Mouse (Mus musculus): ENCODE data around the gene Tmeff1. TPM values are rescaled to one million over a fixed set of nuclear protein-coding genes. Genes with fewer than 3 reads are reported as not detected.
A peak's percentile ranks its signal among the peaks of the same experiment; 100 is the strongest.

Gene Tmeff1
- 10 to 100 TPM; 11.6 to 12.8 TPM for total RNA-seq (2021)

DNA sequence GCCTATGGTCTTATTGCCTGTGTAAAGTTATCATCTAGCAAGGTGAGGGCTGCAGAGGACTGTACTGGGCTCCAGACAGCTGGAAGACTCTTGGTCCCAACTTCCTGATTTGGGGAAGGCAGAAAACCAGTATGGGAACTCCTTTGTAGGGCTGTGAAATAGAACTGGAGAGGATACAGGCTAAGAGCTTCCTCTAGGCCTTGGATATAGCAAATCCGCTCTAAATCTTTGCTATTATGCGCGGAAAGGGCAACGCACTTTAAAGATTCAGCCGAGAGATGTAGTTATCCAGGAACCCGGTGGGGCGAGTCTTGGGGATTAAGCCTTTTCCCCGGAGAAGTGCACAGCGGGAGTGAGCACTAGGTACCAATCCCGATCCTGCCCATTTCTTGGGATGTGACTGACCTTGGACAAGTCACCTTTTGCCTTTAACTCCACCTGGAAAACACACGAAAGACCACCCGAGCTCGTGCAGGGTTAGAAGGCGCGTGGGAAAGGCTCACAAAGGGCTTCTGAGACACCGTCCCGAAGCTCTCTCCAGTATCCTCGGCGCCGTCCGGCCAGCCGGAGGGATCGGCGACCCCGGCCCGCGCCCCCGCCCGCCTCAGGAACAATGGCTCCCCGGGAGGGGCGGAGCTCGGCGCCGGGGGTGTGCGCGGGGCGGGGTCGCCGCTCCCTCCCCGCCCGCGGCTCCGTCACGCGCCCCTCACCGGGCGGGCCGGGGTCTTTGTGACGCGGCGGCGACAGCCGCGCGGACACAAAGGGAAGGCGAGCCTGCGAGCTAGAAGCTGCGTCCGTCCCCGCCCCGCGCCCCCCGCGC, at the start of gene Tmeff1:
Tmeff1 (plus strand) TSS at position 754 of the 820 bp plus-strand sequence.
- peak; percentile 16 to 32 for DNase-seq
- intact Hi-C loops (cut with DNase I) = loop anchor here (5.0 kb wide), 2 partner anchors 78 to 98 kb away; partner anchors contain the start of gene Cavin4

DNA sequence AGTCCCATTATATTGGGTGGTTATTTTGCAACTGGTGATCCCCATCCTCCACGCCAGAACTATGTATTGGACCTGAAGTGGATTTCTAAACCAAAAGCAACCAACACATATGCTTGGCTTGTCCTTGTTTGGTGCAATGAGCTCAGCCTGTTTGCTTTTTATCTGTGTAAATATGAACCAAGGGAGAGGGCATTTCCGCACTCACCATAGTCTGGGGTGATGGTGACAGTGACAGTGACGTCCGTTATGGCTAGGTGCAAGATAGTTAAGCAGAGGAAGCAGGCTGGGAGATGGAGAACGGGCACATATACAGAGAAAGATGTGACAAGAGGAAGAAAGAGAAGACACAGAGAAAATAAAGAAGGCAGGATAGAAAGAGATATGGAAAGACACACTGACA, 48.7 kb upstream of the Tmeff1 start:
- intact Hi-C loops (cut with DNase I) = no loop called here
- no peak for DNase-seq

DNA sequence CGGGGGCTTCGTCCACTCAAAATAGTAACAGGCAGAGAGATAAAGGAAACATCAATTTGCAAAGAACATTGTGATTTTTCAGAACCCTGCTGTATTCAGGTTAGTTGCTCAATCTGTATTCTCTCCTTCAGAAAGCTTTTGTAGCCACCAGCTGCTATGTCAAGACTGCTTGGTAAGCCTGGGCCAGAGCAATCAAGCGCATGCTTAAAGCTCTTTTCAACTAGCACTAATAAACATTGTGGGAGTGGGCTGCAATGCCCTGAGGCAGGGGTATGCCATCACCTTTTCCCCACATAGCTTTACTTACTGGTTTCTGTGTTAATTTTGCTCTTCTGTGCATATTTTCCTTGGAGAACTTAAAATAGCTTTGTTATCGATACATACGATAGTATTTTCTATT, 48.0 kb upstream of the Tmeff1 start:
- DNase-seq = no peak
- intact Hi-C loops (cut with DNase I) = no loop called here

DNA sequence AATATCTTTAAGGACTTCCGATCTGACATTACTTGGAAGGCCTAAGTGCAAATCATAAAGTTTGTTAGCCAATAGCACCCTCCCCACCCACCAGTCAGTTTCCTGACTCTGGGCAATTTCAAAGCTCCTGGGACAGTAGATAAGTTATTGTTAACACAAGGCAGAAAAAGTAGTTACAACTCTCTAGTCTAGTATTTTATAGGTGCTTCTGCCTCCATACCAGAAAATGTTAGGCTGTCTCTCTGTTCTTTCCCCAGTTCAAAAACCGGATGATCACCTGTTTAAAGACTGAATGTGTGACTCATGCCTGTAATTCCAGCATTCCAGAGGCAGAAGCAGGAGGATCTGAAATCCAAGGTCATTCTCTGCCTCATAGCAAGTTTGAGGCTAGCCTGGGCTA, 46.4 kb upstream of the Tmeff1 start:
- intact Hi-C loops (cut with DNase I) = no loop called here
- no peak for DNase-seq

DNA sequence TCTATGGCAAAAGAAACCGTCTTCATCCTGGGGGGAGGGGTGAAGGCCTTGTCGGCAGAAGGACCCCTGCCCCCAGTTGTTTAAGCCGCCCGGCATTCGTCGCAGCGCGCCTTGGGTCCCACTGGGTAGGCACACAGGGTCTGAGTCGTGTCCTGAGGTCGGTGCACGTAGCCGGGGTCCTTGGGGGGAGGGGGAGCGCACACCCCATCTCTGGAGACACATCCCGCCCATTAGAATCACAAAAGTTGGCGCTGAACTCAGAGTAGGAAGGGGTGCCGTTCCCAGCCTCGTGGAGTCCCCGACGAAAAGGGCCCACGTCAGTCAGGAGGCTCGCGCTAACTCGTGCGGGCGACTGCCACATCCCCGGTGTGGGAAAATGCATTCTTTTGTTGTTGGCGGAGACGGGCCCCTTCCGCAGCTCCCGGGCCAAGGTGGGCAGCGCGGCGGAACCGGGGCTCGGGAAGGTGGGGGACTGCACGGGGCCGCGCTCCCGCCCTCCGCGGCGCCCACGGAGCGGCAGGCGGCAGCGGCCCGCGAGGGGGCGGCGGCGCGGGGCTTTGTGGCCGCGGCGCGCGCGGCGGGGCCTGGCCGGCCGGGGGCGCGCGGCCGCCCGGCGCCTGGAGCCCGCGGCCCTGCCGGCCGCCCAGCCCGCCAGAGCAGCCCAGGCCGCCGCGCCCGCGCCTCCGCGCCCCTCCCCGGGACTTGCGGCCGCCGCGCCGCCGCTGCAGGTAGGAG, 45.0 kb upstream of the Tmeff1 start, which contains the start of gene Msantd3:
Msantd3 (plus strand) TSS at position 95 of the 735 bp plus-strand sequence.
- intact Hi-C loops (cut with DNase I) = loop anchor here (2.0 to 5.0 kb wide), 2 partner anchors 67 to 127 kb away; partner anchors contain the start of gene Tex10
- DNase-seq = peak; percentile 44 to 67

DNA sequence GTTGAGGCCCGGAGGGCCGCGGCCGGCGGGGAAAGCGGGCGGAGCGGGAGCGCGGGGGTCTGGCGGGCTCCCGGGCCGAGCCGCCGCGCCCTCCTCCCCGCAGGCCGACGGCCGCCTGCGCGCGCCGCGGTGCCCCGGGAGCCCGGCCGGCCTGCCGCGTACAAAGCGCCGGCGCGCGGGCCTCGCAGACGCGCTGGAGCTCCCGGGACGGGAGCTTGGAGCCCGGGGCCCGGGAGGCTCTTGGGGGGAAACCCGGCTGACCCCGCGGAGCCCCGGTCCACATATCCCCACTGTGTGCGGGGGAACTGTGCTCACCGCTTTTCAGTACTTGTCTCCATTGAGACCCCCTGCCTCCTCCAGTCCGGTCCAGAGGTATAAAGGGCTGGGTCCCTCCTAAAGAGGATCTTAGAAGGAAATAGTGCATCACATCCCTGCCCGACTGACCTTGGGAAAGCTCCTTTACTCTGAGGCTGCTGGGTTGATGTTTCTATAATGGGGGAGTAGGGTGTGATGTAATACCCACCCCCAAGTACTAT, 44.3 kb upstream of the Tmeff1 start:
- peak; percentile 35 to 65 for DNase-seq
- intact Hi-C loops (cut with DNase I) = loop anchor here (2.0 to 5.0 kb wide), 2 partner anchors 68 to 127 kb away; partner anchors contain the start of gene Tex10

DNA sequence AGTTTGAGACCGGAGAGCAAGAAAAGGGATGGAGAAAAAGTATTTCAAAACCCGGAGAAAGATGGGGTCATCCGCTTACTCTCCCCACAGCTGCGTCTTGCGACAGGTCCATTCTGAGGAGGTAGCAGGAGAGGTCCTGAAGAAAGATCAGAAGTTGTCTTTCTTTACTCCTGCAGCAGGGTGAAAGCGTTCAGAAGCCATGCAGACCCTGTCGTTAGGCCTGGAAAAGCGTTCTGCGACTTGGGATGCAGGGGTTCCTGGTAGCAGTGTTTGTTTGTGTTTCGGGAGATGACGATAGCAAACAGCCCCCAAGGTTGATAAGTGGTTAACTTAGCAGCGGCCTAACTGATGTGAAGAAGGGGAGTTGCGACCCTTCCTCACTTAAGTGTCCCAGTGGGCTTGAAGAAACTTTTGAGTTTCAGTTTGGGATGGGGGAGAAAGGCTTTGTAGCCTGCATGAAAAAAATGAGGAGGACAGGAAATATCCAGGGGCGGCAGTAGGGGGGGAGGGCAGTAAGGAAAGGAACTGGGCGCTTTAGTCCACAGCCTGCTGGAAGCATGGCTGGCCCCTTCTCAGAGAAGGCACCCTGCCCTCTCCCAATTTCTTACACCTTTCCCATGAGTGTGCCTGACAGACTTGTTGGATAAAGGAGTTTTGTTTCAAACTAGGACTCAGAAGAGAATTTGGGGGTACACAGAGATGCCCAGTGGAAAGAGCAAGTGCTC, 43.3 kb upstream of the Tmeff1 start:
- intact Hi-C loops (cut with DNase I) = loop anchor here (2.0 to 5.0 kb wide), 2 partner anchors 69 to 126 kb away; partner anchors contain the start of gene Tex10
- DNase-seq = no peak

DNA sequence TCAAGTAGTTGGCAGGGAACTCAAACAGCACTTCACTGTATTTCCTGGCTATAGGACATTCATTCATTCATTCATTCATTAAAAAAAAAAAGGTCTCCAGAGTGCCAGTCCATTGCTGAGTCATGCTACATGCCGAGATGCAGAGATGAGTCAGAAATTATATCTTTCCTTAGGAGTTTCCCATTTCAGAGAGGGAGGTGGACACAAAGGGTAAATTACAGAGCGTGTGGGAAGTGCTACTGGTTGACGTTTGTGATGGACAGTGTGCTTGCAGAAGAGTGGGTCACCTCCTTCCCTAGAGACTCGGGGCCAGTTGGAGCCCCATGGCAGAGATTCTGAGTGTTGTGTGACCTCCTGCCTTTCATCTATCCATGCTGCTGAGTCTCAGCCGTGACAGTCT, 42.6 kb upstream of the Tmeff1 start:
- no peak for DNase-seq
- intact Hi-C loops (cut with DNase I) = loop anchor here (5.0 kb wide), 1 partner anchor 125 kb away; no protein-coding TSS in a partner anchor

DNA sequence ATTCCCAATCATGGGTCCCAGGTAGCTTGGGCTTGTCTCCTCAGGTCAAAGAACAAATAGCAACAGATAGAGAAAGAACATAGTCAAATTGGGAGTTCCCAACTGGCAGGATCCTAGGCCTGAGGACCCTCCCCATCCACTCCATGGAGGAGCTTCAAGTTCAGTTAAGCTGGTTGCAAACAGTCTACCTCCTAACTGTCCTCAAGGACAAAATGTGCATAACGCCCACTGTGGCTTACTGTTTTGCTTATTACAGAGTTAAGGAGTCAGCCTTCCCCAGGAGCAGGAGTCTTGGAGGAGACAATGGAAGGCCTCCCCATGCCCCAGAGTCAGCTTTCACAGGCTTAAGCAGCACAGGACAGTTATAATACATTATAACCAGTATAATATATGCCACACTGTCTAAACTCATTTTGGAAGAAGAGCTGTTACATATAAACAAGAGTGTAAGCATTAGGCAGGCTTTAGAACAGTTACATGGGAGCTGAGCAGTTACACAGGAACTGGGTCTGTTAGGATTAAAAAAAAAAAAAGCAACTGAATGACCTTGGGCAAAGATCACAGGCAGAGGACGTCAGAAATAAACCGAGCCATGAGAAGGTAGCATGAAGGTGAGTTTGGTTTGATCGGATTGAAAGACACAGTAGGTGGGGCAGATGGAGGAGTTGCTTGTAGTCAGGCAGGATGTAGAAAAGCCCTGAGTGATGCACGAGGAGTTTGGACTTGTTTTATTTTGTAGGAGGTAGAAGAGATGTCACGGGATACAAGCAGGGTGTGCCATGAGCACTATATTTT, 41.7 kb upstream of the Tmeff1 start:
- no peak for DNase-seq
- intact Hi-C loops (cut with DNase I) = loop anchor here (5.0 kb wide), 1 partner anchor 124 kb away; no protein-coding TSS in a partner anchor

DNA sequence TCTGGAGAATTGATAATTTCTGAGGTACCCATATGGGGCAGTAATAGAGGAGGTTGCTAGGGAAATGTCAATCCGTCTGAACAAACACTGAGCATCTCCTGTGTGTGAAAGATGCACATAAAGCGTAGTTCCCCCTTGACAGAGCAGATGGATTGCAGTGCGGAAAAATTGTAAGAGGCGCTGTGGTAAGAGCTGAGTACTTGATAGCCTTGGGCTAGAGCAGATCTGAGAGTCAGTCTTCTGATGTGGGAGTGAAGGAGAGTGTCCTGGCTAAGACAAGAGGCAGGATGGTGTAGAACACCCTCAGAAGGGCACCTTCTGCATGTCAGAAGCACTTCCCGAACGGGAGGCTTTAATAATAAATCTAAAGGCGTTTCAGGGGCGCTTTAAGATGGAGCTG, 40.8 kb upstream of the Tmeff1 start:
- intact Hi-C loops (cut with DNase I) = loop anchor here (5.0 kb wide), 1 partner anchor 123 kb away; no protein-coding TSS in a partner anchor
- DNase-seq = no peak

DNA sequence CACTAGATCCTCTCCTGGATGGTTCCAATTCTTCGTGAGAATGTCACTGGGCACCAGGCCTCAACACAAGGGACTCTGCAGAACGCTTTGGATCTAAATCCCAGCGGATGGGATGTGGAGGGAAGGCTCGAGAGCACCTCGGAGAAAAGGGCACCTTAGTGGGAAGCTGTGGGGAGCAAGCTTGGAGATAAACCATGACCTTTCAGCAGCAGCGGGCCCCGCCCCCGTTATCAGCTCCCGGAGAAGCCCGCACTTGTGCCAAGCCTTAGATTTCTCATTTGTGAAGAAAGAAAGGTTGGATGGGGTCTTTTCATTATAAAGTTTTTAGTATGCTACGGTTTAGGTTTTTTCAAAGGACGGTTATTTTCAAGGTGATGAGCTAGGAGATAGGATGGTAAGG, 39.0 kb upstream of the Tmeff1 start:
- DNase-seq = no peak
- intact Hi-C loops (cut with DNase I) = no loop called here

DNA sequence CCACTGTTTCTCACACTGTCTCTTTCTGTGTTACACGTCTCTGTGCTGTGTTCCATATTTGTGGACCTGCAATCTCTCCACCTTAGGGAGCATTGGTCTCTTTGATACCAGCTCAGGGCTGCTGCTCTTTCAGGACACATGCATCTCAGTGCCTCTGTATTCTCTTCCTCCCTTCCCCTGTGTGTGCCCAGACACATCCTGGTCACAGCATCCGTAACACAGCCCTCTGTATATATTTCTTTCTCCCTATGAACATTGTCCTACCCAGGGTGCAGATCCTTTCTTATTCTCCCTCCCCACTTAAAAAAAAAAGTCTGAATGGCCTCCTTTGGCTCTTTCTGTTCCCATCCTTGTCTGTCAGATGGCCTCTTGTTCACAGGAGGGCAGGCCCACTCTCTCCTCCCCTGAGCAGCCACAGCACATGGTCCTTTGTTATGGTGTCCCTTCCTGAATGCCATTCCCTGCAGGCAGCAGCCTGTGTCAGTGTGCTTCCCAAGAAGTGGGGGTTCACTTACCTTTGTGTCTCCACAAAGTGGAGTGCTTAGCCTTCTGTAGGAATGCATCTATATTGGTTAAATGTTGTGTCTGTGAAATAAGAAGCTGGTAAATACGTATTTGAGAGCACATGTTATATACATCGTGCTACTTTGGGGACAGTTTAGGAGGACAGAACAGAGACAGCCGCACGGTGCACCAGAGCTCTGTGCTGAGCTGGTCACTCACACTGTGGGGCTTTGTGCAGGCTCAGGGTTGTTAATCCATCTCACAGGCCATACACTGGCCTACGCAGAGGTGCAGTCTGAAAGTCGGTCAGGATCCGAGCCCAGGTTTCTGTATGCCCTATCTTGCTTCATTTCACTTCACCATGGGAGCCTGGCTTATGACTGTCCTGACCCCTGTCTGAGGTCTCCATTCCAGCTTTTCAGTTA, 38.1 kb upstream of the Tmeff1 start:
- intact Hi-C loops (cut with DNase I) = no loop called here
- DNase-seq = no peak

DNA sequence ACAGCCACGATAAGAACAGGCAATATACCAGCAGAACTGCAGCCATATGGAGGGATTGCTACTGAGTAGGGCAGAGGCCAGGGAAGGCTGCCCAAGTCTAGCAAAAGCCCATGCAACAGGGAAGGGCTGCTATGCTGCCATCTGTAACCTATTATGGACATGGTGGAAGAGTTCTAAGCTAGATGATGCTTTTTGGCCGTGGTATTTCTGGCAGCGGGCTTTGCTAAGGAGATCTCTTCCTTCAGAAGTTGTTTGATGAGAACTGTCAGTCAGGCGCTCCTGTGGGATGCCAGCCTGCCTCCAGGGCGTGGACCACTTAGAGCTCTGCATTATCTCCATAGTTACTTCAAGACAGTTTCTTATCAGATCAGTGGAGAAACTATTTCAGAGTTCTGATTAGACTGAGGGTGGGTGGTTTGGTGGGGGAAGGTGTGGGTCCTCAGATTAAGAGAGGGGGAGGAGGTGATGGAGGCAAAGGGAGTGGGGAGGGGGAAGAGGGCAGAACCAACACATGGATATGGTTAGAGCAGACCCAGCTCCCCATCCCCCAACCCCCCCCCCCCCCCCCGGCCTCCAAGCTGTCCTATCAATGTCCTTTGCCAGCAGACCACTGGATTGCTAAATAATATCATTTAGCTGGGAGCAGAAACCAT, 36.5 kb upstream of the Tmeff1 start:
- no peak for DNase-seq
- intact Hi-C loops (cut with DNase I) = no loop called here

DNA sequence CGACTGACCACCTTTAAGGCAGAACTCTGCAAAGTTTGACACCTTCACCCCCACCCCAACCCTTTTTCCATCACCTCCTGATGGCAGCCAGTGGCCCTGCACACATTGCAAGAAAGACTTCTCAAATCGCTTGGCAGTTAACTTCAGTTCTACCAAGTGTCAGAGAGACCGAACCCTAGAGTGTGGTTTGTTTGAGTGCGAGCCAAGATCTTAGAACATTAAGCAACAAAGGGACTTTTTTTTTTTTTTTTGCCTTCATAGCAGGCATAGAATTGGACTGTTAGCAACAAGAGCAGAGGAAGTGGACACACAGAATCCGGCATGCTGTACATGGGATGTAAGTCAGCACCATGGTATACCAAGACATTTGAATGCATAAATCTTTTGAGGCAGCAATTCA, 35.3 kb upstream of the Tmeff1 start:
- no peak for DNase-seq
- intact Hi-C loops (cut with DNase I) = no loop called here

DNA sequence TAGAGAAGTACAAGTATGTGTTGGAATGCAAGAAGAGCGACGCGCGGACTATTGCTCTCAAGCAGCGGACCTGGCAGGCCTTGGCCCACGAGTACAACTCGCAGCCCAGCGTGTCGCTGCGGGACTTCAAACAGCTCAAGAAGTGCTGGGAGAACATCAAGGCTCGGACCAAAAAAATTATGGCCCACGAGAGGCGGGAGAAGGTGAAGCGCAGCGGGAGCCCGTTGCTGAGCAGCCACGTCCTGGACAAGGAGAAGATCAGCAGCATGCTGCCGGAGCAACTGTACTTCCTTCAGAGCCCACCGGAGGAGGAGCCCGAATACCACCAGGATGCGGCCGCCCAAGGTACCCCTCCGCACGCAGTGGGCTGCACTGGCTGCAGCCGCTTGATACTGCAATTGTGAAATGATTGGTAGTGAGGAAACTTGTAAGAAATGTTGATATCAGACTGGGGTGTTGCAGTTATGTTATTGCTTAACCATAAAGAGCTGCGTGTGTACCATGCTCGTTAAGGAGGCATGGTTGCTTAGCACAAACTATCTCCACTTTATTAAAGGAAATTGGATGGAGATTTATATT, 32.4 kb upstream of the Tmeff1 start:
- DNase-seq = no peak

DNA sequence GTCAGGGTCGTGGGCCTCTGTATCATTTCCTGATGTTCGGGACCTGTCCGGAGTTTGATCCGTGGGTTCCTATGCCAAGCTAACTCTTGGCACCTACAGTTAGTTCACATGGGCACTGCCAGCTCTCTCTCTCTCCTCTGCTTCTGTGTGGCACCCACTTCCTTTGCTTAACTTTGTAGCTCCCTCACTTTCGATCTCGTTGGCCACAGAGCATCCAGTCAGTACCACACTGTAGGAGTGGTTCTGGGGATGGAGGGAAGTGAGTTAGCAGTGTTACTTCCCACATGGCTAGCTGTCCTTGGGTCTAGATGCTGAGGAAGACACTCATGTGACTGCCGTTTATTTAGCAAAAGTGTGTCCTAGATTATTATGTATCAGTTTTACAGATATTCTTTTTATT, 30.8 kb upstream of the Tmeff1 start:
- intact Hi-C loops (cut with DNase I) = loop anchor here (2.0 kb wide), 1 partner anchor 81 kb away; the partner anchor contains the start of gene Tex10
- no peak for DNase-seq

More for the DNA sequence above, 32.4 kb upstream of the Tmeff1 start:
- intact Hi-C loops (cut with DNase I) = no loop called here

DNA sequence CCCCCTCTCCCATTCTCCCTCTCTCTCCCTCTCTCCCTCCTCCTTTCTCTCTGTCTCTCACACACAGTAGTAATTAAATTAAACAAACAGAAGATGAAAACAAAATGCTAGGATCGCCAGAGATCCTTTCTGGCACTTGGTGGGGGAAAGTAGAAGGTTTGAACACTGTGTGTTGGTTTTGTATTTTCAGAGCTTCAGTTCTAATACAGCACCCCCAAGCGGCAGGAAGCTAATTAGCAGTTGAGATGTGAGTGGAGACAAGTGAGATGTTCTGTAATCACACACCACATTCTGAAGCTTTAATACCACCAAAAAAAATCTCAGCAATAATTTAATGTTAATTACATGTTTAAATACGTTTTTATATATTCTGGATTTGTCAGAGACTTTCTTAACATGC, 29.2 kb upstream of the Tmeff1 start:
- DNase-seq = peak; percentile 42 to 54
- intact Hi-C loops (cut with DNase I) = loop anchor here (2.0 kb wide), 1 partner anchor 83 kb away; the partner anchor contains the start of gene Tex10

Measured in heart, postnatal 36 days (tissue).